16 mouse cellular contexts compared by ENCODE assay signal in the genomic region with DNA sequence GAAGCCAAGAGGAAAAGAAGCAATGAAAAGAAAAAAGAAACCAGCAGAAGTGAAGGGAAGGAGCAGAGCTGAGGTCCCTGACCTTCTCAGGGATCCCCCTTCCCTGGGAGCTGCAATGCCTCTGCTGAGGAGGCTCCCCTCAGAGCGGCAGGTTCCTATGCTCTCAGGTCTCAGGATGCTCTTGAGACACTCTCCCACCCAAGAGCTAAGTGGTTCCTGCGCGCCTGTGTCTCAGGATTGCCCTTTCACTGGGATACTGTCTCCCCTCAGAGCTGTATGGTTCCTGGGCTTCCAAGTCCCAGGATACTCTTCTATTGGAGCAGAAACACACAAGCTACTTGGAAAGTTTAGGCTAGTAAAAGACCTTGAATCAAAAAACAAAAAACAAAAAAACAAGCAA.
"Had no signal": no experiment of that assay in that cellular context is flagged by ENCODE, and none has a peak within 500 bp of the region (broad histone marks: within the 10 kb centered on the region; RNA-seq: fewer than 3 reads in every experiment).

No protein-coding gene starts in this region.

- H3K27ac ChIP-seq: neural tube, embryonic 13.5 days; neural tube, embryonic 15.5 days; stomach, embryonic 15.5 days; stomach, postnatal 0 days had no signal

- H3K36me3 ChIP-seq: neural tube, embryonic 15.5 days; stomach, embryonic 15.5 days had no signal

- H3K9me3 ChIP-seq: neural tube, embryonic 15.5 days; stomach, embryonic 15.5 days had no signal

- H3K27me3 ChIP-seq: neural tube, embryonic 13.5 days; neural tube, embryonic 15.5 days; stomach, embryonic 15.5 days had no signal

- H3K4me1 ChIP-seq: neural tube, embryonic 13.5 days; neural tube, embryonic 15.5 days; stomach, embryonic 15.5 days had no signal

- H3K4me3 ChIP-seq: neural tube, embryonic 13.5 days; neural tube, embryonic 15.5 days; stomach, embryonic 15.5 days had no signal

- DNase-seq: retina, postnatal 1 day; right cerebral cortex, adult 18-20 months; right cerebral cortex, postnatal 14 days; right cerebral cortex, postnatal 25 days; right cerebral cortex, postnatal 4 days; spleen, adult 18-20 months; thymus, adult 18-20 months; thymus, adult 2 months; thymus, postnatal 14 days; thymus, postnatal 25 days; thymus, postnatal 36 days; thymus, postnatal 4 days had no signal

- H3K4me2 ChIP-seq: neural tube, embryonic 13.5 days; neural tube, embryonic 15.5 days; stomach, embryonic 15.5 days had no signal

- H3K9ac ChIP-seq: neural tube, embryonic 13.5 days; neural tube, embryonic 15.5 days; stomach, embryonic 15.5 days had no signal
